Mouse (Mus musculus): ENCODE data around the gene Cryba4.

Gene Cryba4

GRCm38 (mm10) chr5:112252400-112252799 lies at the start of gene Cryba4:
Gene Cryba4, minus strand, starts transcription at chr5:112252518.
- peak in 1 of 2 experiments; percentile 51 for DNase-seq (ENCODE audit: low spot score in 2 of 2)

- no peak for DNase-seq (ENCODE audit: low spot score in 2 of 2)
Observed at GRCm38 (mm10) chr5:112301694-112302093, 49.4 kb upstream of the Cryba4 start.

- DNase-seq (ENCODE audit: low spot score in 2 of 2) = no peak
Observed at GRCm38 (mm10) chr5:112300721-112301308, 48.5 kb upstream of the Cryba4 start.

GRCm38 (mm10) chr5:112300112-112300511 lies 47.8 kb upstream of the Cryba4 start:
- no peak for DNase-seq (ENCODE audit: low spot score in 2 of 2)

GRCm38 (mm10) chr5:112299399-112299798 lies 47.1 kb upstream of the Cryba4 start:
- DNase-seq (ENCODE audit: low spot score in 2 of 2) = no peak

- DNase-seq (ENCODE audit: low spot score in 2 of 2) = no peak
Observed at GRCm38 (mm10) chr5:112298226-112298988, 46.1 kb upstream of the Cryba4 start.

GRCm38 (mm10) chr5:112297257-112297656 lies 44.9 kb upstream of the Cryba4 start:
- no peak for DNase-seq (ENCODE audit: low spot score in 2 of 2)

- DNase-seq (ENCODE audit: low spot score in 2 of 2) = no peak
Observed at GRCm38 (mm10) chr5:112296404-112297181, 44.3 kb upstream of the Cryba4 start.

- no peak for DNase-seq (ENCODE audit: low spot score in 2 of 2)
Observed at GRCm38 (mm10) chr5:112295564-112295963, 43.2 kb upstream of the Cryba4 start.

GRCm38 (mm10) chr5:112295162-112295561 lies 42.8 kb upstream of the Cryba4 start:
- no peak for DNase-seq (ENCODE audit: low spot score in 2 of 2)

GRCm38 (mm10) chr5:112294696-112295095 lies 42.4 kb upstream of the Cryba4 start:
- DNase-seq (ENCODE audit: low spot score in 2 of 2) = no peak

- no peak for DNase-seq (ENCODE audit: low spot score in 2 of 2)
Observed at GRCm38 (mm10) chr5:112293800-112294199, 41.5 kb upstream of the Cryba4 start.

- DNase-seq (ENCODE audit: low spot score in 2 of 2) = no peak
Observed at GRCm38 (mm10) chr5:112292343-112292980, 40.1 kb upstream of the Cryba4 start.

GRCm38 (mm10) chr5:112291866-112292265 lies 39.5 kb upstream of the Cryba4 start:
- no peak for DNase-seq (ENCODE audit: low spot score in 2 of 2)

- DNase-seq (ENCODE audit: low spot score in 2 of 2) = no peak
Observed at GRCm38 (mm10) chr5:112290536-112290880, 38.2 kb upstream of the Cryba4 start.

- no peak for DNase-seq (ENCODE audit: low spot score in 2 of 2)
Observed at GRCm38 (mm10) chr5:112289819-112290535, 37.7 kb upstream of the Cryba4 start.

GRCm38 (mm10) chr5:112289236-112289635 lies 36.9 kb upstream of the Cryba4 start:
- no peak for DNase-seq (ENCODE audit: low spot score in 2 of 2)

GRCm38 (mm10) chr5:112288193-112289141 lies 36.1 kb upstream of the Cryba4 start:
- no peak for DNase-seq (ENCODE audit: low spot score in 2 of 2)

GRCm38 (mm10) chr5:112287652-112288051 lies 35.3 kb upstream of the Cryba4 start:
- no peak for DNase-seq (ENCODE audit: low spot score in 2 of 2)

GRCm38 (mm10) chr5:112286984-112287641 lies 34.8 kb upstream of the Cryba4 start:
- no peak for DNase-seq (ENCODE audit: low spot score in 2 of 2)
